Mouse (Mus musculus): Measurements from ENCODE around the gene Acsm2.

GRCm38 (mm10) chr7:119642307-119642706 lies 88.2 kb downstream of the Acsm2 start:
- no peak for TF ChIP-seq POLR2A (IDR thresholded peaks at IDR 0.05; ENCODE audit: borderline replicate concordance, extremely low read depth, insufficient read depth, insufficient read length, poor library complexity, severe bottlenecking)
- no peak for TF ChIP-seq CTCF (IDR thresholded peaks at IDR 0.05; ENCODE audit: borderline replicate concordance, extremely low read depth, insufficient read depth, insufficient read length)
